Mouse (Mus musculus): ENCODE measurements around the gene Gprc5c. TPM values are rescaled to one million over a fixed set of nuclear protein-coding genes. Genes with fewer than 3 reads are reported as not detected.

Gprc5c gene
- polyA plus RNA-seq (2012; rRNA removed): 5.8 and 8.1 TPM in 2 replicates

DNA sequence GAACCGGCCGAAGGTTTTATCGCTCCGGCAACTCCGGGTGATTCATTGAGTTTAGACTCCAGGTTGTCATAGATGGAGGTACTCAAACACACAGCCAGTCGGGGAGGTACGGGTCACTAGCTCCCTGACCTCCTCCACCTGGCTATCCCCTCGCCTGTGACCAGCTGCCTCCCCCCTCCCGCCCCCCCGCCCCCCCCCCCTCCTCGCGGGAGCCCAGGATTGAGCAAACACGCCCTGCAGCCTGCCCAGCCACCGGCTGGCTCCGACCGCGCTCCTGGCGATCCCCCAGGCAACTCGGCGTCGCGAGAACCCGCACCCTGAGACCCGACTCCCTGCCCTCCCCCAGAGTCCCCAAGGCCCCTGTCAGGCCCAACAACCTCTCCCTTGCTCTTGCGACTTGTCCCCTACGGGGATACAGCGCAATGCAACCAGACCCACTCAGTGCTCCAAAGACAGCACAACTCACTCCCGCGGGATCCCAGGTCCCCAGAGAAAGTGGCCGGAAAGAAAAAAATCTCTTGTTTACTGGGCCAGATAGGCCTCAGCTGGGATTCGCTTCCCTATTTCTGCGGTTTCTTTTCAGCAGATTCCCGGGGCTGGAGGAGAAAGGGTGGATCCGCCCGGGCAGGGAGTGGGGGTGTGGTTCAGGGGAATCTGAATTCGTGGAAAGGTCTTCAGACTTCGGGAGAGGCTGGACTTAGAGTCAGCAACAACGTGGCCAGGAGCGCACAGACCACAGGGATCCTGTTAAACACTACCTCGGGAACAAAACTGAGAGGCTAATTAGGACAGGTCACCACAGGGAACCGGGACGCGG, at the start of gene Gprc5c:
TSS of gene Gprc5c (plus strand) at position 701 of the 817 bp plus-strand sequence.

DNA sequence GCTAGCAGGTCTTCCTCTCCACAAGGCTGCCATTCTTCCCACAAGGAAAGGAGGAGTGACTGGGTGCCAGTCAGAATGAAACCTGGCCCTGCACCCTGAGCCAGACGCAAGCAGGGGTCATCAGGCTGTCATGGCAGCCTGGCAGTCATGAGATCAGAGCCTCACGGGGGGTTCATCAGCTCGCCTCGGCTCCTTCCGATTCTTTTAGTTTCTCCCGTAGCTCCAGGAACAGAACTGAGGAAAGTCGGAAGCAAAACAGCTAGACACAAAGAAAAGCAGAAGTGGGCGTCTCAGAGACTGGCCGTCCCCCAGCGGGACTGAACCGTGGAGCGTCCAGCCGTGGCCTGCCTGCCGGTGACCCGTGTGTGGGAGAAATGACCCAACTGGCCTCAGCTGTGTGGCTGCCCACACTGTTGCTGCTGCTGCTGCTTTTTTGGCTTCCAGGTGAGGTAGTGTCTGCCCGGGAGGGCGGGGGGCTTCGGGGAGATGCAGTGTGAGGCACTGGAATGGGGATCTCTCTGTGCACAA, 39.1 kb downstream of the Gprc5c start, which contains the start of gene Cd300a:
TSS of gene Cd300a (plus strand) at position 51 of the 528 bp plus-strand sequence.

Other genes with a start within 250 kb of the Gprc5c start
- gene Rpl38, start 182.6 kb upstream of the Gprc5c start, polyA plus RNA-seq (2012; rRNA removed): 34.7 and 50.3 TPM in 2 replicates
- gene Ttyh2, start 175.7 kb upstream of the Gprc5c start, polyA plus RNA-seq (2012; rRNA removed): 9.7 and 10.4 TPM in 2 replicates
- 0.16 and 0.31 TPM in 2 replicates for gene Dnaic2, start 123.7 kb upstream of the Gprc5c start, polyA plus RNA-seq (2012; rRNA removed)
- 0.52 and 1.1 TPM in 2 replicates for gene Kif19a, start 85.8 kb upstream of the Gprc5c start, polyA plus RNA-seq (2012; rRNA removed)
- 0.78 and 2.2 TPM in 2 replicates for gene Btbd17, start 55.2 kb upstream of the Gprc5c start, polyA plus RNA-seq (2012; rRNA removed)
- 0.23 and 0.43 TPM in 2 replicates for gene Gpr142, start 52.2 kb upstream of the Gprc5c start, polyA plus RNA-seq (2012; rRNA removed)
- 0.24 and 0.39 TPM in 2 replicates for gene Cd300a, start 38.9 kb downstream of the Gprc5c start, polyA plus RNA-seq (2012; rRNA removed)
- gene Cd300lb, start 83.2 kb downstream of the Gprc5c start, polyA plus RNA-seq (2012; rRNA removed): 0.58 and 0.64 TPM in 2 replicates
- gene Cd300c, start 118.0 kb downstream of the Gprc5c start, polyA plus RNA-seq (2012; rRNA removed): 0.26 and 0.32 TPM in 2 replicates
- 0.34 and 0.44 TPM in 2 replicates for gene Cd300ld, start 138.8 kb downstream of the Gprc5c start, polyA plus RNA-seq (2012; rRNA removed)
- gene Cd300c2, start 150.7 kb downstream of the Gprc5c start, polyA plus RNA-seq (2012; rRNA removed): 2.0 and 2.5 TPM in 2 replicates
- not detected in 2 replicates for gene Cd300ld2, start 165.0 kb downstream of the Gprc5c start, polyA plus RNA-seq (2012; rRNA removed)
- 0.39 TPM in 1 of 2 replicates, not detected in the other for gene Cd300ld4, start 175.9 kb downstream of the Gprc5c start, polyA plus RNA-seq (2012; rRNA removed)
- gene Cd300ld5, start 186.6 kb downstream of the Gprc5c start, polyA plus RNA-seq (2012; rRNA removed): 1.5 and 2.2 TPM in 2 replicates
- 2.0 and 7.5 TPM in 2 replicates for gene Cd300ld3, start 197.3 kb downstream of the Gprc5c start, polyA plus RNA-seq (2012; rRNA removed)
- gene Cd300e, start 211.0 kb downstream of the Gprc5c start, polyA plus RNA-seq (2012; rRNA removed): 0.12 and 0.21 TPM in 2 replicates
- gene Rab37, start 240.3 kb downstream of the Gprc5c start, polyA plus RNA-seq (2012; rRNA removed): 0.74 and 1.2 TPM in 2 replicates